Mouse (Mus musculus) thymus, adult 2 months (tissue): ENCODE data around the gene Haao.

Experiments
- CTCF ChIP-seq: fragments of 200-500 bp; IDR thresholded peaks from 2 replicates; pipeline ENCODE4 v1.5.1; 2012; ENCODE audit warnings: mild to moderate bottlenecking, control low read depth, low read length, moderate library complexity, borderline replicate concordance; ENCODE audit not compliant: control insufficient read depth, poor library complexity, insufficient read depth; ENCODE audit errors: extremely low read depth
- POLR2A ChIP-seq: fragments of 200-500 bp; IDR thresholded peaks from 2 replicates; pipeline ENCODE4 v1.6.1; 2012; ENCODE audit warnings: mild to moderate bottlenecking, low read length, control low read depth, moderate library complexity; ENCODE audit not compliant: control insufficient read depth, poor library complexity, insufficient read depth; ENCODE audit errors: extremely low read depth

DNA sequence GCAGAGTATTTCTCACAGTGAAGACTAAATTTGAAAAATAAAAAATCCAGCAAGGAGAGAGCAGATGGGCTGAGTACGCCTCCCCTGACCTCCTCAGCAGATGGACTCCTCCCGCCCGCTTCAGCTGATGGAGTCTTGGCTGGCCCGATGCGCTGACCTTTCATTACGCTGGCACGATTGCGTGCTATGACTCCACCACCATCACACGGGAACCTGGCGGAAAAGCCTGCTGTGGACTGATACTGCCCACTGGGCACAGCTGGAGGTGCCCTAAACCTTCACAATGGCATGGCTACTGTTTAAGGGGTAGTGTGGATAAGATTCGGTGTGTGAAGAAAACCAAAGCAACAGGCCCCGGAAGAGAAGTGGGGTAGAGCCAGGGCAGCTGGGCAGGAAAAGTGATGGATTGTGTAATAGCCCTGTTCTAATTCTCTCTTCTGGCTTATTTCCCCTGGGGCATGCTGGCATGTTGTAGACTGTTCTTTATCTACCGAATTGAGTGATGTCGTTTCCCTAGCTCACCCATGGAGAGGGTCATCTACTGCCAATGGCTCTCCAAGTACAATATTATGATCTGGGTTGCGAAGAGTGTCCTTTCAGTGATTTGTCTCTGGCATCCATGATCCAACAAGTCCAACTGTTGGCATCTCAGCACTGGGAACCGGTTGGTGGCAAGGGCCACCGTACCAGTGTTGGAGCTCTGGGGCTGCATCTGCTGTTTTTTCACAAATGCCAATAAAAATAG, 35.4 kb downstream of the Haao start:
- TF ChIP-seq POLR2A (no peak), CTCF (no peak)
